Mouse (Mus musculus): Measurements from ENCODE around the gene Ccdc181.

The Ccdc181 gene

DNA sequence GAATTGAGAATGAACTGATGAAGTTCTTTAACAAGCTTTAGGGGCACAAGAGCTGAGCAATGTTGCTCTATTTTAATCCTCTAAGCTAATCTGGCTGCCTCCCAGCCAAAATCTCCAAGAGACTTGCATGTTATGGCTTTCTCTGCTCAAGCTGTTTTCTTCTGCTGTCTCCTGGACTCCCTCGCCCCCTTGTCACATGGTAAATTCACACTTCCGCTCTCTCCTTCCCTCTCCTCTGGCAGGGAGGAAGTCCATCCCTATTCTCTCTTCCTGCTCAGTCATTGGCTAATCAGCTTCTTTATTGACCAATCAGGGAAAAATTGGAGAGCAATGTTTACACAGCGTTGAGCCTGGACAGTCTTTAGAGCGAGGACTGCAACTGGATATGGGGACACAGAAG is 60.5 kb downstream of the Ccdc181 start:
- DNase-seq (ENCODE audit: low spot score), result no peak

Measured in yolk sac, embryonic 10.5 days (tissue).